Mouse (Mus musculus) CD4-positive, CD25-positive, alpha-beta regulatory T cell, adult 9 weeks (primary cell): ENCODE data around the gene Kctd20. TPM values are rescaled to one million over a fixed set of nuclear protein-coding genes. Genes with fewer than 3 reads are reported as not detected.

Experiments used
- polyA plus RNA-seq: library from polyadenylated mRNA; unstranded; fragments of 100-300 nt; shearing (Covaris generic); gene quantifications from one replicate; pipeline ENCODE4 v1.2.1, GENCODE M21; 2017

Gene Kctd20
- polyA plus RNA-seq: 84.4 TPM

DNA sequence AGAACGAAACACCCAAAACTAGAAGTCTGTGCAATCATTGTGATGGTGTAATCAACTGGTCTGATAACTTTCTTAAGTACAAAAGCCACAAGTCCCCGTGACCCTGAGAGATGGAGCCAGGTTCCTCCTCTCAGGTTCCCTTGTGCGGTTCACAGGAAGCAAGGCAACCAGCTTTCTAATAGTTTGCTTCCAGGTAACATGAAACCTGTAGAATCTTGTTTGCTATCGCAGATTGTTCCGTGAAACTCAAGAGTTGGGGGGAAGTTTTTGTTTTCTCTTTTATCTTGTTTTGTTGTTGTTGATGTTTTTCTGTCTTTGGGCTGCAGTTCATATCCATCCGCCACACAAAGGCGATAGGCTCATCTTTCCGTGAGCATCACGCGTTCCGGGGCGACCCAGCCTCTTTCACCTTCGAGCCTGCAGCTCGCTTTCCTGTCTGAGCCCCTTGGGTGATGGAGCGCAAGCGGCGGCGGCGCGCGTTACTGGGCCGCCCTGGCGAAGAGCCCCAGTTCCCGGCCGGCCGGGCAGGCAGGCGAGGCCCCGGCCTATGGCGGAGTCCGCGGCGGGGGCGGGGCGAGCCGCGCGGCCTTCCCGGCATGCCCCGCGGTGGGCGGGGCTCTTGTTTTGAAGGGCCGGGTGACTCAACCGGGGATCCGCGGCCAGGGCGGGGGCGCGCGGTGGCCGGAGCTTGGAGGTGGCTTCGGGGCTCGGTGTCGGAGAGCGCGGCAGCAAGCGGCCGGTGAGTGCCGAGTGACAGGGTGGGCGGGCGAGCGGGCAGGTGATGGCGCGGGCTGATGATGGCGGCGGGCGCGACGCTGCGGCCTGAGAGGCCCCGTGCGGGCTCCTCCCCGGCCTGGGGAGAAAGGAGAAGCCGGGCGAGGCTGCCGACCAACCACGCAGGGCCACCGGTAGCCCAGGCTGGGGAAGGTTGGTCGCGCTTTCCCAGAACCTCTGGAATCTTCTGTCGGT, at the start of gene Kctd20:
Kctd20 (plus strand) TSS at position 120 of the 969 bp plus-strand sequence.

DNA sequence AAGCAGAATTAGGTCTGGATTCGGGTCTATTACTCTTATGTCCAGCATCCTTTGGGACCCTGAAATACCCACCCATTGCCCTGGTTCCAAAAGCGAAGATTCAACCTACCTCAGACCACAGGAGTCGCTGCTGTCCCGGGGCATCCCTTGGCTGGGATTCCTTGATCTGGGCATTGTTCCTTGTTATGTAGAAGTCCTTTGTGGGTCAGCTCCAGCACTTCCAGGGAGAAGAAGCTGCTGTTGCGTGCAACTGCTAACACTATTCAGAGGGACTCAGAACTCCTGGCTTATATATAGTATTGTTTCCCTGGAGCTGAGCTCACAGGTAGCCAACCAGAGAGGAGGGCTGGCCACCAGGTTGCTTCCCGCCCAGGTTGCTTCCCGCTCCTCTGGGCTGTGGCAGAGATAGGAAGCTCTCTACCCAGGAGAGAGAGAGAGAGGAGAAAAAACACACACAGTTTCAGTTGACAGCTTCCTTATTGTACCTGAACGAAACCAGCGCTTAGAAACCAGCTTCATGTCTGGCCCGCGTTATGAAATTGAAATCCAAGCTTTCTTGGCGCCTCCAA, 36.6 kb upstream of the Kctd20 start, which contains the start of gene 4930539E08Rik:
4930539E08Rik (minus strand) TSS at position 265 of the 569 bp plus-strand sequence.

DNA sequence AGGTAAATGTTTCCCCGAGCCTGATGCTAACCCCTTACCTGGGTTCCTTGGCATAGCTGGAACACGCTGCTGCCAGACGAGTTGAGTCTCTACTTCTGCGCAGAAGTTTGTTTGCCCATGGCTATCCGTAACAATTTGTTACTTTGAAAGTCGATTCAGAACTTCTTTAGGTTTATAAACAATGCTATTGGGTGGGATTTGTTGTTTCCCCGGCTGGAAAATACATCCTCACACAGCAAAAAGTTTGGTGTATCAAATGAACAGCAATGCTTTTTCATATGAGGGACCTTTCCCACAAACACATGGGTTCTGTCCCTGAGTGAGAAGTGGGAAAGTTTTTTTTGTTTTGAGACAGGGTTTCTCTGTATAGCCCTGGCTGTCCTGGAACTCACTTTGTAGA, 8.0 kb upstream of the Kctd20 start, which contains the start of gene Pxt1:
Pxt1 (minus strand) TSS at position 101 of the 400 bp plus-strand sequence.

DNA sequence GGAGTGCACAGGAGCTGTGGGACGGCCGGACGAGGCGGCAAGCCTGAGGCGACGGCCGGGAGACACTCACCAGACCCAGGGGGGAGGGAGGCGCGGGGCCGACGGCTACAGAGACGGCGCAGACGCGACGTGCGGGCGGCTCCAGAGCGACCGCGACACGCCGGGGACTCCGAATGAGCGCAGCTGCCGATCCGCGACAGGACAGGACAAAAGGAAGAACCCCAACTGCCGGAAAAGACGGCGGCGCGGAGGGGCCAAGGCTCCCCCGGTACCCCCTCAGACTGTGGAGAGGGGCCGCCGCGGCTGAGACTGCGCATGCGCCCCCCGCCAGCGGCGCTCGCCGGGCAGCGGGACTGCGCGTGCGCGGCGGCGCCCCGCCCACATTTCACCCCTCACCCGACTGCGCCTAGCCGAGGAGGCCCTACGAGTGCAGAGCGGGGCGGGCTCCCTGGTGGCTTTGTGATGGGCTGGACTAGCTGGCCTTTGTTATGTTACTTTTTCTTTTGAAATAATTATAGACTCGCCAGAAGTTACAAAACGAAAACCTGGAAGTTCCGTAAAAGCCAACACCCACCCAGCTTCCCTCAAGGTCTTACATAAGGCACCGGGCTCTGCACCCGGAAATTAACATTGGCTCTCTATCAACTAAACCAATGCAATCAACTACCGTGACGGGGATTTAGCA, 56.0 kb downstream of the Kctd20 start, which contains the start of gene Stk38:
Stk38 (minus strand) TSS at position 355 of the 685 bp plus-strand sequence.

Other genes starting within 250 kb of the Kctd20 start
- gene AC170998.1, start 225.9 kb upstream of the Kctd20 start, polyA plus RNA-seq: 7.9 TPM
- not detected for gene Mapk13, start 182.7 kb upstream of the Kctd20 start, polyA plus RNA-seq
- 2.5 TPM for gene Brpf3, start 150.9 kb upstream of the Kctd20 start, polyA plus RNA-seq
- gene Pnpla1, start 93.5 kb upstream of the Kctd20 start, polyA plus RNA-seq: not detected
- 3.4 TPM for gene 4930539E08Rik, start 36.6 kb upstream of the Kctd20 start, polyA plus RNA-seq
- gene Pxt1, start 8.1 kb upstream of the Kctd20 start, polyA plus RNA-seq: not detected
- gene Stk38, start 56.0 kb downstream of the Kctd20 start, polyA plus RNA-seq: 261 TPM
- gene Srsf3, start 80.7 kb downstream of the Kctd20 start, polyA plus RNA-seq: 552 TPM
- 5.1 TPM for gene Cdkn1a, start 139.0 kb downstream of the Kctd20 start, polyA plus RNA-seq
- not detected for gene Rab44, start 162.2 kb downstream of the Kctd20 start, polyA plus RNA-seq